Mouse (Mus musculus) embryonic facial prominence, embryonic 11.5 days (tissue): ENCODE results near the gene Olfr736. TPM values are rescaled to one million over a fixed set of nuclear protein-coding genes. Genes with fewer than 3 reads are reported as not detected.

Experiments used
- ATAC-seq: fragments of 200-750 bp; cut with Nextera tagmentation; replicated peaks from 2 replicates; pipeline ENCODE4 v1.8.0; 2017; ENCODE audit warnings: low read depth; ENCODE audit not compliant: insufficient number of reproducible peaks, low FRiP score, low TSS enrichment
- DNase-seq: peaks from one replicate; pipeline ENCODE4 v3.0.0-alpha.2; 2015; ENCODE audit warnings: low spot score
- H3K27ac ChIP-seq: fragments of 300-500 bp; sonication (generic); replicated peaks from 2 replicates; pipeline ENCODE4 v1.5.1; 2014; ENCODE audit warnings: mild to moderate bottlenecking, low read depth, low read length, control low read depth
- H3K27me3 ChIP-seq: fragments of 300-500 bp; sonication (generic); 2 replicates; pipeline ENCODE4 v1.6.1; 2014; ENCODE audit warnings: mild to moderate bottlenecking, low read length, moderate library complexity, mixed read lengths; ENCODE audit not compliant: control insufficient read depth, insufficient read depth
- H3K36me3 ChIP-seq: fragments of 300-500 bp; sonication (generic); replicated peaks from 2 replicates; pipeline ENCODE4 v1.6.1; 2014; ENCODE audit warnings: low read depth, mild to moderate bottlenecking, low read length, moderate library complexity, mixed read lengths; ENCODE audit not compliant: control insufficient read depth, insufficient read depth
- H3K4me1 ChIP-seq: fragments of 300-500 bp; sonication (generic); 2 replicates; pipeline ENCODE4 v1.6.1; 2014; ENCODE audit warnings: low read length, mixed read lengths; ENCODE audit not compliant: control insufficient read depth, insufficient read depth
- H3K4me2 ChIP-seq: fragments of 300-500 bp; sonication (generic); 2 replicates; pipeline ENCODE4 v1.6.1; 2014; ENCODE audit warnings: low read depth, mild to moderate bottlenecking, control low read depth, low read length, moderate library complexity
- H3K4me3 ChIP-seq: fragments of 300-500 bp; sonication (generic); 2 replicates; pipeline ENCODE4 v1.5.1; 2014; ENCODE audit warnings: low read depth, low read length, control low read depth
- H3K9ac ChIP-seq: fragments of 300-500 bp; sonication (generic); replicated peaks from 2 replicates; pipeline ENCODE4 v1.6.1; 2014; ENCODE audit warnings: mild to moderate bottlenecking, control low read depth, low read length
- H3K9me3 ChIP-seq: fragments of 300-500 bp; sonication (generic); replicated peaks from 2 replicates; pipeline ENCODE4 v1.6.1; 2016; ENCODE audit warnings: mild to moderate bottlenecking, low read length, inconsistent platforms, mixed read lengths; ENCODE audit not compliant: control insufficient read depth
- WGBS: fragments of 180-500 bp; shearing (Covaris S2); extraction: QIAGEN DNeasy Blood & Tissue Kit; methylation state at CpG from one replicate; pipeline ENCODE4 v1.1.7; 2014; 5-methylcytosine and 5-hydroxymethylcytosine counted together
- polyA plus RNA-seq: library from polyadenylated mRNA; unstranded; fragments of >200 nt; fragmentation: Nextera tagmentation; extraction: Ambion mirVana; gene quantifications from 2 replicates; pipeline ENCODE4 v1.2.1, GENCODE M21; 2014

The Olfr736 gene
- polyA plus RNA-seq, 1 experiment from 2014 or later, result not detected

DNA sequence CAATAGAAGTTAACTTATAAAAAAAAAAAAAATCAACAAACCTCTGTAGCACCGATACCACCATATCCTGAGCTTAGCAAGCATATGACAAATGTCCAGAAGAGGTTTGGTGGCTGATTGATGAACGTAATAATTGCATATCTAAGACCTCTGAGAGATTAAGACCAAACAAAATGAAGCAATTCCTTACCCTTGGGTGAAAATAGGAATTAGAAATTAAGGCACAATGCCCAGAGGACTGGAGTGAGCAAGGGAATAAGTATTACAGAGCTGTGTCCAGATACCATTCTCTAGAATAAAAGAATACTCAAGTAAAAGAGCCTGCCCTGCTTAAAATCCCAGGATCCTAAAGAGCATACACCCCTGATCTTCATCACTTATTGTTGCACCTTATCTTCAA lies 37.4 kb downstream of the Olfr736 start, which contains the start of gene Olfr739:
Gene Olfr739, plus strand, starts transcription at position 301 of the 400 bp plus-strand sequence.
- ATAC-seq (no peak), DNase-seq (no peak)
- Histone ChIP-seq H3K9me3 (no peaks in the 10 kb centered on the region), H3K27me3 (no peaks in the 10 kb centered on the region), H3K36me3 (no peaks in the 10 kb centered on the region), H3K4me2 (no peak within 1 kb of the TSS), H3K27ac (no peak within 1 kb of the TSS), H3K9ac (no peak within 1 kb of the TSS), H3K4me1 (no peaks in the 10 kb centered on the region), H3K4me3 (no peak within 1 kb of the TSS)
- WGBS, result 72% methylated on average over 2 of the region's 2 CpGs

Other genes with a start within 250 kb of the Olfr736 start
- gene Olfr728, start 238.5 kb upstream of the Olfr736 start, polyA plus RNA-seq, result not detected in 2 replicates
- gene Olfr729, start 228.3 kb upstream of the Olfr736 start, polyA plus RNA-seq, result not detected in 2 replicates
- gene Olfr730, start 193.0 kb upstream of the Olfr736 start, polyA plus RNA-seq, result not detected in 2 replicates
- gene Olfr731, start 139.3 kb upstream of the Olfr736 start, polyA plus RNA-seq, result not detected in 2 replicates
- gene Olfr732, start 97.0 kb upstream of the Olfr736 start, polyA plus RNA-seq, result not detected in 2 replicates
- gene Olfr733, start 79.6 kb upstream of the Olfr736 start, polyA plus RNA-seq, result not detected in 2 replicates
- not detected in 2 replicates for gene Olfr734, start 54.4 kb upstream of the Olfr736 start, polyA plus RNA-seq
- not detected in 2 replicates for gene Olfr735, start 32.3 kb upstream of the Olfr736 start, polyA plus RNA-seq
- gene Tlr11, start 23.2 kb upstream of the Olfr736 start, polyA plus RNA-seq, result not detected in 2 replicates
- not detected in 2 replicates for gene Olfr738, start 26.4 kb downstream of the Olfr736 start, polyA plus RNA-seq
- not detected in 2 replicates for gene Olfr739, start 37.5 kb downstream of the Olfr736 start, polyA plus RNA-seq
- not detected in 2 replicates for gene Olfr740, start 64.4 kb downstream of the Olfr736 start, polyA plus RNA-seq
- not detected in 2 replicates for gene Olfr741, start 91.6 kb downstream of the Olfr736 start, polyA plus RNA-seq
- not detected in 2 replicates for gene Olfr742, start 122.4 kb downstream of the Olfr736 start, polyA plus RNA-seq
- gene Olfr743, start 140.7 kb downstream of the Olfr736 start, polyA plus RNA-seq, result not detected in 2 replicates
- not detected in 2 replicates for gene Olfr744, start 233.7 kb downstream of the Olfr736 start, polyA plus RNA-seq